Mouse (Mus musculus) A20 (cell line): ENCODE measurements at regions not wholly inside any gene's neighbourhood (a gene's known extent, or its start where the extent isn't known, plus 50 kb on each side); places are given as distances from the start of the nearest gene placed in this dataset.

Experiments
- DNase-seq: peaks from one replicate; pipeline ENCODE4 v3.0.0-alpha.2; 2011; ENCODE audit warnings: low read depth, low spot score

- DNase-seq: no peak
Measured at GRCm38 (mm10) chr14:56313969-56314368, 50.9 kb upstream of the Atp12a start.

- peak; percentile 81 for DNase-seq
Measured at GRCm38 (mm10) chr14:56314459-56314858, 50.4 kb upstream of the Atp12a start.
